Mouse (Mus musculus) megakaryocyte, embryonic 14.5 days (primary cell): ENCODE results near the gene Vwc2. TPM values are rescaled to one million over a fixed set of nuclear protein-coding genes. Genes with fewer than 3 reads are reported as not detected.

Experiments used
- H3K27me3 ChIP-seq: replicated peaks from 2 replicates; pipeline ENCODE3; 2012; ENCODE audit warnings: inconsistent platforms
- H3K36me3 ChIP-seq: replicated peaks from 2 replicates; pipeline ENCODE3; 2012; ENCODE audit warnings: low read length, inconsistent platforms, mixed read lengths
- H3K4me1 ChIP-seq: 2 replicates; pipeline ENCODE4 v1.6.1; 2012; ENCODE audit warnings: inconsistent platforms
- H3K4me3 ChIP-seq: replicated peaks from 2 replicates; pipeline ENCODE3; 2012; ENCODE audit warnings: moderate library complexity, mild to moderate bottlenecking, inconsistent platforms
- H3K9me3 ChIP-seq: 2 replicates; pipeline ENCODE4 v1.6.1; 2012; ENCODE audit warnings: inconsistent platforms
- FLI1 ChIP-seq: IDR thresholded peaks from 2 replicates; pipeline ENCODE4 v1.6.1; 2012; ENCODE audit warnings: low read length, inconsistent platforms, mixed read lengths
- GATA1 ChIP-seq: IDR thresholded peaks from 3 replicates; pipeline ENCODE4 v1.6.1; 2012; ENCODE audit warnings: mixed read lengths, low read length, inconsistent platforms, borderline replicate concordance
- polyA plus RNA-seq: library from polyadenylated mRNA; stranded (reverse); fragments of >175 nt; gene quantifications from 2 replicates; pipeline ENCODE4 v1.2.3, GENCODE M21; 2012; ENCODE audit warnings: low replicate concordance; ENCODE audit not compliant: insufficient read depth

Vwc2 gene
- polyA plus RNA-seq, 1 experiment: not detected

GRCm38 (mm10) chr11:11115648-11116590, 1.9 kb downstream of the Vwc2 start:
- Histone ChIP-seq H3K27me3 (peaks cover 45% of the 10 kb centered on the region), H3K4me3 (no peak overlapping the region), H3K36me3 (no peaks in the 10 kb centered on the region), H3K9me3 (peaks cover 5% of the 10 kb centered on the region; the same call in 1 of the 2 replicates), H3K4me1 (no peaks in the 10 kb centered on the region; the same call in 1 of the 2 replicates)
- no peak for TF ChIP-seq GATA1
- no peak for TF ChIP-seq FLI1

DNA sequence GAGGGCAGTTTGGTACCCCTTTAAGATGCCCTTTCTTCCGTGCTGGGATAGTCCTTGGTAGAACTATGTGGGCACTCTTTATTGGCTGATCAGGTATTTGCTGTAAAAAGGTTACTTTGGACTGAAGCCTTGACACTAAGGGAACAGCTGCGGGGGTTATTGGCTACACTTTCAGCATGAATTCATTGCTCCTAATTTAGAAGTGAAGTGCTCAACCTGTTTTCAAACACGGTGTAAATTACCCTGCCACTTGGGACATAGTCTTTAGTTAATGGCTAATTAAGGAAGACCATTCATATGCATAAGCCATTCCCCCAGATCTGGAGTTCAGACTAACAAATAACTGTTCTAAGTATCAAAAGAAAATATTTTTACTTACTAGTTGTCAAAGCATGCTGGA, 2.7 kb downstream of the Vwc2 start:
- H3K9me3 ChIP-seq: peaks cover 5% of the 10 kb centered on the region; the same call in 1 of the 2 replicates
- H3K4me1 ChIP-seq: no peaks in the 10 kb centered on the region; the same call in 1 of the 2 replicates
- peaks cover 45% of the 10 kb centered on the region for H3K27me3 ChIP-seq
- TF ChIP-seq FLI1: no peak
- no peak for TF ChIP-seq GATA1
- no peaks in the 10 kb centered on the region for H3K36me3 ChIP-seq
- H3K4me3 ChIP-seq: no peak overlapping the region

- no peak for TF ChIP-seq GATA1
- TF ChIP-seq FLI1: no peak
- H3K4me1 ChIP-seq: no peaks in the 10 kb centered on the region
- no peaks in the 10 kb centered on the region for H3K27me3 ChIP-seq
- no peak overlapping the region for H3K4me3 ChIP-seq
- H3K36me3 ChIP-seq: no peaks in the 10 kb centered on the region
- H3K9me3 ChIP-seq: no peaks in the 10 kb centered on the region
These were observed 8.8 kb downstream of the Vwc2 start for GRCm38 (mm10) chr11:11122866-11123265.

GRCm38 (mm10) chr11:11131414-11132077, 17.5 kb downstream of the Vwc2 start:
- Histone ChIP-seq H3K36me3 (no peaks in the 10 kb centered on the region), H3K4me1 (no peaks in the 10 kb centered on the region), H3K27me3 (no peaks in the 10 kb centered on the region), H3K9me3 (no peaks in the 10 kb centered on the region), H3K4me3 (no peak overlapping the region)
- no peak for TF ChIP-seq GATA1
- no peak for TF ChIP-seq FLI1

- Histone ChIP-seq H3K9me3 (no peaks in the 10 kb centered on the region), H3K27me3 (no peaks in the 10 kb centered on the region), H3K4me3 (no peak overlapping the region), H3K4me1 (no peaks in the 10 kb centered on the region), H3K36me3 (no peaks in the 10 kb centered on the region)
- TF ChIP-seq GATA1 (no peak), FLI1 (no peak)
These were observed 26.6 kb downstream of the Vwc2 start for GRCm38 (mm10) chr11:11140622-11141021.

DNA sequence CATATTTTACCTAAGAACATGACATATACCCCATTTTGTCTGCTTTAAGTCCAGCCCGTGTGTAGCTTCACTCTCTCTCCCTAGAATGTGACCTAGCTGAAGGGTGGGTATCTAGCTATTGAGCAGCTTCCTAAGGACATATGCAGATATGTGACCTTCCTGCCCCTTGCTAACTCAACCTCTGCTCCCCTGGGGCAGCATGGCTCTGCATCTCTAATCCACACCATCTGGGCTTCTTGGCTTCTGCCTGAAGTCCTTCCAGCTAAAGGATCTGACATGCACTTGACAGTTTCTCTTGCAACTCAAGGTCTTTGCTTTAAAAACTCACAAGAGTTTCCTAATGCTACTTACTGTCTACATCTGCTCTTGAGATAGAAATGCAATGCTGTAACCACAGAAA, 38.7 kb downstream of the Vwc2 start:
- H3K27me3 ChIP-seq: no peaks in the 10 kb centered on the region
- H3K4me3 ChIP-seq: no peak overlapping the region
- TF ChIP-seq GATA1 (no peak), FLI1 (no peak)

GRCm38 (mm10) chr11:11171396-11171795, 57.4 kb downstream of the Vwc2 start:
- H3K27me3 ChIP-seq: no peaks in the 10 kb centered on the region
- no peaks in the 10 kb centered on the region for H3K36me3 ChIP-seq
- no peak overlapping the region for H3K4me3 ChIP-seq
- H3K9me3 ChIP-seq: no peaks in the 10 kb centered on the region
- TF ChIP-seq GATA1: no peak
- no peak for TF ChIP-seq FLI1
- H3K4me1 ChIP-seq: no peaks in the 10 kb centered on the region

More for the DNA sequence above, 38.7 kb downstream of the Vwc2 start:
- Histone ChIP-seq H3K9me3 (no peaks in the 10 kb centered on the region), H3K4me1 (no peaks in the 10 kb centered on the region), H3K36me3 (no peaks in the 10 kb centered on the region)

- Histone ChIP-seq H3K27me3 (no peaks in the 10 kb centered on the region), H3K4me1 (no peaks in the 10 kb centered on the region), H3K36me3 (no peaks in the 10 kb centered on the region), H3K4me3 (no peak overlapping the region), H3K9me3 (no peaks in the 10 kb centered on the region)
- TF ChIP-seq GATA1 (no peak), FLI1 (no peak)
These were observed 61.2 kb downstream of the Vwc2 start for GRCm38 (mm10) chr11:11175259-11175658.

DNA sequence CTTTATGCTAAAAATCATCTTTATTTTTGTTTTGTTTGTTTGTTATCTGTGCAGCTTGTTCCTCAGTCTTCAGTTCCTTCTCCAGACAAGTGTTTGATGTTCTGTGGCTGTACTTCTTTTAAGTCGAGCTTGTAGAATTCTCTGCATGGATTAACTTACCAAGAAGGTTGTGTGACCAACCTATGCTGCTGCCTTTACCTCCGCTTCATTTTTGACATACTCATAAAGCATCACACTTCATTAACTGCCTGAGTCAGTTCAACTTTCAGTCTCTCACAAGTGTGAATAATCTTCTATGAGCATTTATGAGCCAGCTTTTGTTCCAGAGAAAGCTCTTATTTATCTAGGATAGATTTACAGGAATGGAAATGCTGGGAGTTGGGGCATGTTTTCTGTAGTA, 68.7 kb downstream of the Vwc2 start:
- Histone ChIP-seq H3K36me3 (no peaks in the 10 kb centered on the region), H3K4me3 (no peak overlapping the region), H3K4me1 (no peaks in the 10 kb centered on the region), H3K27me3 (no peaks in the 10 kb centered on the region), H3K9me3 (no peaks in the 10 kb centered on the region)
- no peak for TF ChIP-seq GATA1
- no peak for TF ChIP-seq FLI1

- Histone ChIP-seq H3K36me3 (no peaks in the 10 kb centered on the region), H3K27me3 (no peaks in the 10 kb centered on the region)
- TF ChIP-seq GATA1 (no peak), FLI1 (no peak)
These were observed 109.1 kb downstream of the Vwc2 start for GRCm38 (mm10) chr11:11223162-11223561.

More at GRCm38 (mm10) chr11:11223162-11223561, 109.1 kb downstream of the Vwc2 start:
- Histone ChIP-seq H3K9me3 (no peaks in the 10 kb centered on the region), H3K4me3 (no peak overlapping the region), H3K4me1 (no peaks in the 10 kb centered on the region)
